ENCODE assay signal across 8 mouse cellular contexts in the genomic region with DNA sequence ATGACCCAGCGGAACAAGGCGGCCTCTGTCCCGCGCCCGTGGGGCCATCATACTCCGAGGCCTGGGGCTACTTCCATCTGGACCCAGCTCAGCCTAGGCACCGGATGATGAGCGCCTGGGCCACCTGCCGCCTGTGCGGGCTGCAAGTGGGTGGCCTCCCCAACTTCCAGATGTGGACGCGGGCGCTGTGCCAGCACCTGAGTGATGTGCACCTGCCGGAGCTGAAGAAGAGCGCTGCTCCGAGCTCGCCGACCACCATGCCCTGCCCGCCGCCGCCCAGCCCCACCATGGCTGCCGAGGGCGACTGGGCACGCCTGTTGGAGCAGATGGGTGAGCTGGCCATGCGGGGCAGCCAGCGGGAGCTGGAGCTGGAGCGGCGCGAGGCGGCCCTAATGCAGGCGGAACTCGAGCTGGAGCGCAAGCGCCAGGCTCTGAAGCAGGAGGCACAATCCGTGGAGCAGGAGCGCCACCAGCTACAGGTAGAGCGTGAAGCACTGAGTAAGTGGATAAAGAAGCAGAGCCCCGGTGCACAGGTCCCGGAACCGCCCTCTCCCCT. TPM values are rescaled to one million over a fixed set of nuclear protein-coding genes. Genes with fewer than 3 reads are reported as not detected.
A peak's percentile ranks its signal among the peaks of the same experiment; 100 is the strongest.
DNase-seq lines count a peak whose midpoint lies in the region; ATAC-seq lines count a peak whose summit lies in the region.
"Had no signal": no experiment of that assay in that cellular context is flagged by ENCODE, and none has a peak within 500 bp of the region (broad histone marks: within the 10 kb centered on the region; RNA-seq: fewer than 3 reads in every experiment).

No protein-coding gene starts in this region.

- DNase-seq in right cerebral cortex, adult 2 months (ENCODE audit: low spot score in 2 of 2), result peak; percentile 27 to 29
- no peak for DNase-seq in right cerebral cortex, postnatal 14 days
- peak; percentile 67 to 71 for DNase-seq in cerebellum, postnatal 36 days
- DNase-seq in mesoderm, embryonic 11.5 days (ENCODE audit: low read depth, low spot score), result peak; percentile 12
- no peak for DNase-seq in spleen, postnatal 10 days (ENCODE audit: low spot score in 2 of 2)
- DNase-seq in thymus, postnatal 36 days, result no peak
- DNase-seq: heart, postnatal 10 days had no signal

- no peak for ATAC-seq in erythroblast, adult 5-6 weeks (replicated peaks; ENCODE audit: low FRiP score, poor library complexity, severe bottlenecking)

RNA-seq across cellular contexts. Expression of a gene that starts 12.8 kb away (rescaled TPM):
- 5.9 and 7.7 TPM in 2 replicates for total RNA-seq in erythroblast, adult 5-6 weeks (2015; ENCODE audit: low replicate concordance)
- 1.1 TPM in 1 of 2 replicates, not detected in the other for total RNA-seq in erythroblast, adult 5-6 weeks (2017; ENCODE audit: low replicate concordance)

RNA-seq across cellular contexts. Expression of a gene that starts 39.0 kb away (rescaled TPM):
- total RNA-seq in erythroblast, adult 5-6 weeks (2015; ENCODE audit: low replicate concordance), result 18.2 and 19.8 TPM in 2 replicates
- total RNA-seq in erythroblast, adult 5-6 weeks (2017; ENCODE audit: low replicate concordance), result 18.1 and 20.1 TPM in 2 replicates

Comparison
In these comparisons a context has a peak if more than half of its experiments do, and no peak if none do; other contexts are left out.
1. DNase-seq: peak in right cerebral cortex, adult 2 months (2 of 2), cerebellum, postnatal 36 days (2 of 2) and mesoderm, embryonic 11.5 days (single experiment); none in right cerebral cortex, postnatal 14 days (single experiment), spleen, postnatal 10 days (0 of 2) and thymus, postnatal 36 days (0 of 2).